14 mouse cellular contexts compared by ENCODE assay signal in genomic region chr2:167250003-167250735, GRCm38 (mm10). TPM values are rescaled to one million over a fixed set of nuclear protein-coding genes. Genes with fewer than 3 reads are reported as not detected.
DNase-seq lines count a peak whose midpoint lies in the region; ATAC-seq lines count a peak whose summit lies in the region.
"Had no signal": no experiment of that assay in that cellular context is flagged by ENCODE, and none has a peak within 500 bp of the region (broad histone marks: within the 10 kb centered on the region; RNA-seq: fewer than 3 reads in every experiment).

No protein-coding gene starts in this region.

- no peak overlapping the region for H3K4me2 ChIP-seq in heart, embryonic 11.5 days
- H3K4me2 ChIP-seq in lung, embryonic 16.5 days (ENCODE audit: low read depth, low read length), result peak overlapping the region; percentile 42
- H3K4me2 ChIP-seq in limb, embryonic 13.5 days (replicated peaks), result 0 out of 2 replicates have a peak overlapping the region, but pooled peaks have one; percentile 14

- no peaks in the 10 kb centered on the region for H3K36me3 ChIP-seq in heart, embryonic 10.5 days
- no peaks in the 10 kb centered on the region for H3K36me3 ChIP-seq in heart, embryonic 11.5 days (ENCODE audit: control insufficient read depth, insufficient read depth, low read length)
- no peaks in the 10 kb centered on the region for H3K36me3 ChIP-seq in lung, embryonic 16.5 days (ENCODE audit: control insufficient read depth, insufficient read depth, low read length)
- H3K36me3 ChIP-seq in limb, embryonic 13.5 days, result no peaks in the 10 kb centered on the region

- ATAC-seq in heart, embryonic 11.5 days (replicated peaks; ENCODE audit: insufficient number of reproducible peaks, low FRiP score, low TSS enrichment), result no peak
- peak; percentile 1 for ATAC-seq in lung, embryonic 16.5 days (ENCODE audit: low read depth)
- peak; percentile 8; the same call in 1 of the 2 replicates for ATAC-seq in limb, embryonic 13.5 days (ENCODE audit: low FRiP score, low read depth)
- ATAC-seq: liver, postnatal 0 days; midbrain, embryonic 16.5 days; Patski had no signal

- no peaks in the 10 kb centered on the region for H3K9me3 ChIP-seq in heart, embryonic 10.5 days
- H3K9me3 ChIP-seq in heart, embryonic 11.5 days (replicated peaks; ENCODE audit: control insufficient read depth, low read length), result no peaks in the 10 kb centered on the region
- H3K9me3 ChIP-seq in lung, embryonic 16.5 days (ENCODE audit: control insufficient read depth, low read length), result peaks cover under 1% of the 10 kb centered on the region; the same call in 1 of the 2 replicates
- H3K9me3 ChIP-seq in limb, embryonic 13.5 days, result no peaks in the 10 kb centered on the region

- H3K4me1 ChIP-seq in heart, embryonic 10.5 days, result peaks cover 55% of the 10 kb centered on the region
- peaks cover 14% of the 10 kb centered on the region for H3K4me1 ChIP-seq in heart, embryonic 11.5 days (ENCODE audit: control insufficient read depth, insufficient read depth, low read length)
- H3K4me1 ChIP-seq in lung, embryonic 16.5 days (replicated peaks; ENCODE audit: control insufficient read depth, insufficient read depth, low read length), result peaks cover 34% of the 10 kb centered on the region
- peaks cover 35% of the 10 kb centered on the region for H3K4me1 ChIP-seq in limb, embryonic 13.5 days

- no peak overlapping the region for H3K4me3 ChIP-seq in heart, embryonic 10.5 days
- no peak overlapping the region for H3K4me3 ChIP-seq in heart, embryonic 11.5 days (ENCODE audit: low read depth, low read length)
- no peak overlapping the region for H3K4me3 ChIP-seq in lung, embryonic 16.5 days (ENCODE audit: low read length)
- H3K4me3 ChIP-seq in limb, embryonic 13.5 days, result no peak overlapping the region

- H3K27me3 ChIP-seq in heart, embryonic 10.5 days (ENCODE audit: insufficient read depth, poor library complexity, severe bottlenecking), result no peaks in the 10 kb centered on the region
- no peaks in the 10 kb centered on the region for H3K27me3 ChIP-seq in heart, embryonic 11.5 days (ENCODE audit: control insufficient read depth, insufficient read depth, low read length)
- no peaks in the 10 kb centered on the region for H3K27me3 ChIP-seq in lung, embryonic 16.5 days (ENCODE audit: control insufficient read depth, insufficient read depth, low read depth, low read length)
- H3K27me3 ChIP-seq in limb, embryonic 13.5 days, result no peaks in the 10 kb centered on the region
- H3K27me3 ChIP-seq: Patski had no signal

- no peak overlapping the region for H3K9ac ChIP-seq in heart, embryonic 11.5 days (ENCODE audit: low read depth, low read length)
- H3K9ac ChIP-seq in lung, embryonic 16.5 days (ENCODE audit: low read length), result no peak overlapping the region
- H3K9ac ChIP-seq in limb, embryonic 13.5 days, result no peak overlapping the region
- H3K9ac ChIP-seq: liver, postnatal 0 days had no signal

- no peak for DNase-seq in heart, embryonic 10.5 days (ENCODE audit: low spot score)
- DNase-seq in lung, postnatal 14 days, result no peak
- DNase-seq in adrenal gland, postnatal 14 days, result peak; percentile 79
- no peak for DNase-seq in urinary bladder, postnatal 14 days (ENCODE audit: low spot score)
- DNase-seq in cerebellum, postnatal 10 days, result no peak
- DNase-seq: cerebellum, postnatal 36 days; liver, postnatal 0 days had no signal

- H3K27ac ChIP-seq in heart, embryonic 10.5 days, result peak overlapping the region; percentile 53
- H3K27ac ChIP-seq in heart, embryonic 11.5 days (ENCODE audit: low read depth, low read length), result no peak overlapping the region
- H3K27ac ChIP-seq in lung, embryonic 16.5 days (ENCODE audit: low read length), result peak overlapping the region; percentile 85
- H3K27ac ChIP-seq in limb, embryonic 13.5 days, result peak overlapping the region; percentile 15; the same call in 1 of the 2 replicates
- H3K27ac ChIP-seq: hindbrain, postnatal 0 days had no signal

- 36% methylated on average over 11 of the region's 11 CpGs for WGBS in heart, embryonic 10.5 days
- 36% methylated on average over 10 of the region's 11 CpGs for WGBS in heart, embryonic 11.5 days (ENCODE audit: insufficient replicate concordance)
- 28% methylated on average over 11 of the region's 11 CpGs for WGBS in lung, embryonic 16.5 days
- 33% methylated on average over 11 of the region's 11 CpGs for WGBS in limb, embryonic 13.5 days

RNA-seq across cellular contexts. Expression of gene Ptgis, which starts 9.8 kb away (rescaled TPM):
- polyA plus RNA-seq in heart, embryonic 10.5 days (2016; fragmentation: Nextera tagmentation; extraction: Ambion mirVana), result 16.3 and 21.4 TPM in 2 replicates
- 19.6 and 21.6 TPM in 2 replicates for polyA plus RNA-seq in heart, embryonic 11.5 days (2014; fragmentation: Nextera tagmentation; extraction: Ambion mirVana)
- 14.4 and 15.8 TPM in 2 replicates for polyA plus RNA-seq in lung, embryonic 16.5 days (2015; fragmentation: Nextera tagmentation; extraction: Ambion mirVana)
- total RNA-seq in adrenal gland, postnatal 14 days (2021), result 17.1 and 20.4 TPM in 2 replicates
- 27.2 and 30.5 TPM in 2 replicates for polyA plus RNA-seq in limb, embryonic 13.5 days (2015; fragmentation: Nextera tagmentation; extraction: Ambion mirVana)
- total RNA-seq: neutrophil, adult 5-6 weeks had no signal
